Mouse (Mus musculus) myocyte (in vitro differentiated cells): Measurements from ENCODE around the gene Krtap9-5.

Experiments
- MAX ChIP-seq: IDR thresholded peaks from one replicate; pipeline ENCODE4 v1.6.1; 2011; ENCODE audit warnings: low read depth, mild to moderate bottlenecking, control low read depth
- MYOD1 ChIP-seq, 3 experiments: IDR thresholded peaks; one replicate each; pipeline ENCODE4 v1.6.1; 2011; ENCODE audit warnings: control low read depth in 2 of 3, low read depth in 2 of 3, mild to moderate bottlenecking in 2 of 3, moderate library complexity in 1 of 3; ENCODE audit not compliant: insufficient read length in 2 of 3, control insufficient read depth in 1 of 3
- MYOG ChIP-seq, 3 experiments: IDR thresholded peaks; one replicate each; pipeline ENCODE4 v1.6.1; 2011; ENCODE audit warnings: control low read depth in 2 of 3, low read depth in 2 of 3, mild to moderate bottlenecking in 2 of 3; ENCODE audit not compliant: insufficient read length in 2 of 3, control insufficient read depth in 1 of 3, insufficient read depth in 1 of 3
- POLR2A ChIP-seq: IDR thresholded peaks from one replicate; pipeline ENCODE4 v1.6.1; 2011; ENCODE audit warnings: low read depth, mild to moderate bottlenecking, control low read depth, moderate library complexity; ENCODE audit not compliant: insufficient read length
- REST ChIP-seq: IDR thresholded peaks from one replicate; pipeline ENCODE4 v1.6.1; 2011; ENCODE audit warnings: mild to moderate bottlenecking, control low read depth, moderate library complexity; ENCODE audit not compliant: insufficient read depth, insufficient read length
- TCF12 ChIP-seq: IDR thresholded peaks from one replicate; pipeline ENCODE4 v1.6.1; 2011; ENCODE audit warnings: mild to moderate bottlenecking, control low read depth; ENCODE audit not compliant: poor library complexity, insufficient read depth, severe bottlenecking
- USF1 ChIP-seq: IDR thresholded peaks from one replicate; pipeline ENCODE4 v1.6.1; 2011; ENCODE audit warnings: low read depth, mild to moderate bottlenecking, control low read depth, moderate library complexity

DNA sequence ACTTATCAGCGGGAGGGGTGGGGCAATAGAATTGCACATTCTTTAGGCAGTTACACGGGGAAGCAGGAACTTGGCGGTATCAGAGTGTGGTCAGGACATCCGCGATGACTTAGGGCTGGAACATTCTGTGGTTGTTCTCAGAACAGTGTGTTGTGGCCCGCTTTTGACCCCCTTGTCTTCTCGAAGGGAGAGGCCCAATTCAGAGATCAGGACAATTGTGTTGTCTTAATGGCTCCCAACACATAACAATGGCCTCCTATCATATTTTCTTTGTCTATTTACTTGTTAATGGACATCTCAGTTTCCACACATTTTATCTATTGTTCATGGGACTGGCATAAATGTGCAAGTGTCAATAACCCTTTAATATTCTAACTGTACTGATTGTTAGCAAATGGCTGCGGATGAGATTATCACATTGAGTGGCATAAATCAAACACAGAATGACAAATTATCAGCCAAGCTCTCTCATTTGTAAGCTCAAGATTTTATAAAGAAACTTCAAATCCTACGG is 10.5 kb upstream of the Krtap9-5 start:
- TF ChIP-seq MAX (no peak), REST (no peak), MYOD1 (IDR thresholded peaks at IDR 0.05; ENCODE audit: control insufficient read depth in 1 of 3, insufficient read length in 2 of 3, low read depth in 2 of 3) (no peak), MYOG (IDR thresholded peaks at IDR 0.05; ENCODE audit: control insufficient read depth in 1 of 3, insufficient read depth in 1 of 3, insufficient read length in 2 of 3, low read depth in 2 of 3) (no peak), USF1 (no peak), TCF12 (no peak), POLR2A (no peak)
